Mouse (Mus musculus): ENCODE data around the gene Zfp839. TPM values are rescaled to one million over a fixed set of nuclear protein-coding genes. Genes with fewer than 3 reads are reported as not detected.

Zfp839 gene
- total and polyA plus RNA-seq, 2 experiments from 2014 or later: 2.8 to 7.0 TPM

GRCm38 (mm10) chr12:110865989-110866388 lies 15.9 kb downstream of the Zfp839 start:
- DNase-seq (ENCODE audit: low spot score) (no peak), ATAC-seq (no peak)
- H3K4me2 ChIP-seq (ENCODE audit: low read depth, low read length): no peak overlapping the region
- no peak overlapping the region for H3K4me3 ChIP-seq (ENCODE audit: low read length)
- no peak overlapping the region for H3K9ac ChIP-seq (replicated peaks; ENCODE audit: low read length)
- no peak overlapping the region for H3K27ac ChIP-seq
- 76% methylated on average over 10 of the region's 10 CpGs for WGBS
- H3K9me3 ChIP-seq (ENCODE audit: low read length): no peaks in the 10 kb centered on the region
- no peaks in the 10 kb centered on the region for H3K4me1 ChIP-seq (ENCODE audit: insufficient read depth, low read length)
- H3K36me3 ChIP-seq (ENCODE audit: insufficient read depth, low read length): peaks cover 29% of the 10 kb centered on the region
- no peak for TF ChIP-seq CTCF (IDR thresholded peaks at IDR 0.05; ENCODE audit: low read depth)
- H3K27me3 ChIP-seq (ENCODE audit: insufficient read depth, low read length): no peaks in the 10 kb centered on the region

- no peak for ATAC-seq
- no peaks in the 10 kb centered on the region for H3K27me3 ChIP-seq (ENCODE audit: insufficient read depth, low read length)
- no peak for DNase-seq (ENCODE audit: low spot score)
- no peak overlapping the region for H3K27ac ChIP-seq
- no peaks in the 10 kb centered on the region for H3K9me3 ChIP-seq (ENCODE audit: low read length)
- H3K9ac ChIP-seq (replicated peaks; ENCODE audit: low read length): no peak overlapping the region
- no peak overlapping the region for H3K4me2 ChIP-seq (ENCODE audit: low read depth, low read length)
- H3K4me3 ChIP-seq (ENCODE audit: low read length): no peak overlapping the region
- 91% methylated on average over 4 of the region's 4 CpGs for WGBS
- no peaks in the 10 kb centered on the region for H3K4me1 ChIP-seq (ENCODE audit: insufficient read depth, low read length)
- TF ChIP-seq CTCF (IDR thresholded peaks at IDR 0.05; ENCODE audit: low read depth): no peak
- H3K36me3 ChIP-seq (ENCODE audit: insufficient read depth, low read length): peaks cover 37% of the 10 kb centered on the region
Observed at GRCm38 (mm10) chr12:110870107-110870506, 20.1 kb downstream of the Zfp839 start.

GRCm38 (mm10) chr12:110871247-110871646 lies 21.2 kb downstream of the Zfp839 start:
- WGBS: 96% methylated on average over 5 of the region's 5 CpGs
- Histone ChIP-seq H3K9ac (replicated peaks; ENCODE audit: low read length) (no peak overlapping the region), H3K27me3 (ENCODE audit: insufficient read depth, low read length) (no peaks in the 10 kb centered on the region), H3K9me3 (ENCODE audit: low read length) (no peaks in the 10 kb centered on the region), H3K27ac (no peak overlapping the region), H3K4me1 (ENCODE audit: insufficient read depth, low read length) (no peaks in the 10 kb centered on the region), H3K36me3 (ENCODE audit: insufficient read depth, low read length) (peaks cover 37% of the 10 kb centered on the region), H3K4me2 (ENCODE audit: low read depth, low read length) (no peak overlapping the region), H3K4me3 (ENCODE audit: low read length) (no peak overlapping the region)
- ATAC-seq (no peak), DNase-seq (ENCODE audit: low spot score) (no peak)
- TF ChIP-seq CTCF (IDR thresholded peaks at IDR 0.05; ENCODE audit: low read depth): no peak

DNA sequence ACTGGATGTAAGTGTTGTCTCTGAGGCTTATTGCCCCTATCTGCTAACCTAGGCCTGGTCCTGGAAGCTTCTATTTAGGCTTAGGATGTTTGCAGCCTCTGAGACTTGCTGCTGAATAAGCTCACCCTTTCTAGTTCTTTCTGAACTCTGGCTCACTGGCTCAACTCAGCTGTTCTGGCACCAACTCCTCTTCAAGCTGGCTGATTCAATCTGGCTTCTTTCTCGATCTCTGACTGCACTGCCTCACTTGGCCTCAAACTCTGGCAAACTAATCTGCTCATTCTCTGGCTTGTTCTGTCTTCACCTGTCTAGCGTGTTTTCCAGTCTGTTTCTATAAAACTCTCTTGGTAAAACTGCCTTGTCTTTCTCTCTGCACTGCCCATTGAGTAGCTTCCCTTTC lies 25.3 kb downstream of the Zfp839 start:
- H3K27ac ChIP-seq: no peak overlapping the region
- H3K9ac ChIP-seq (replicated peaks; ENCODE audit: low read length): no peak overlapping the region
- no peaks in the 10 kb centered on the region for H3K4me1 ChIP-seq (ENCODE audit: insufficient read depth, low read length)
- no peak for DNase-seq (ENCODE audit: low spot score)
- H3K9me3 ChIP-seq (ENCODE audit: low read length): no peaks in the 10 kb centered on the region
- ATAC-seq: no peak
- no peak for TF ChIP-seq CTCF (IDR thresholded peaks at IDR 0.05; ENCODE audit: low read depth)
- 73% methylated on average over 2 of the region's 2 CpGs for WGBS
- no peak overlapping the region for H3K4me3 ChIP-seq (ENCODE audit: low read length)
- no peaks in the 10 kb centered on the region for H3K27me3 ChIP-seq (ENCODE audit: insufficient read depth, low read length)
- H3K36me3 ChIP-seq (ENCODE audit: insufficient read depth, low read length): peaks cover 32% of the 10 kb centered on the region
- H3K4me2 ChIP-seq (ENCODE audit: low read depth, low read length): no peak overlapping the region

DNA sequence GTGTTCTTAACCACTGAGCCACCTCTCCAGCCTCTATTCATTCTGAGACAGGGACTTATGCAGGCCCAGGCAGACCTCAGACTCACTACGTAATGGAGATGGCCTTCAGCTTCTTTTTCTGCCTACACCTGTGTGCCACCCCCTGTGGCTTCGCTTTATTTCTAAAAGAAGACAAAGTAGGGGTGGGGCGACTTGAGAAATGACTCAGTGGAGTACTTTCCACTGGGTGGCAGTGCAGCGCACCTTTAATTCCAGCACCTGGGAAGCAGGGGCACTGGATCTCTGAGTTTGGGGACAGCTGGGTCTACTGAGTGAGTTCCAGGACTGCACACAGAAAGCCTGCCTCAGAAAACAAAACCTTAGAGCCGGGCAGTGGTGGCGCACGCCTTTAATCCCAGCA lies 32.2 kb downstream of the Zfp839 start:
- no peaks in the 10 kb centered on the region for H3K9me3 ChIP-seq (ENCODE audit: low read length)
- WGBS: 90% methylated on average over 7 of the region's 7 CpGs
- DNase-seq (ENCODE audit: low spot score) (no peak), ATAC-seq (no peak)
- H3K27me3 ChIP-seq (ENCODE audit: insufficient read depth, low read length): no peaks in the 10 kb centered on the region
- H3K36me3 ChIP-seq (ENCODE audit: insufficient read depth, low read length): peaks cover 17% of the 10 kb centered on the region
- H3K27ac ChIP-seq: no peak overlapping the region
- H3K9ac ChIP-seq (replicated peaks; ENCODE audit: low read length): no peak overlapping the region
- no peak overlapping the region for H3K4me3 ChIP-seq (ENCODE audit: low read length)
- no peak overlapping the region for H3K4me2 ChIP-seq (ENCODE audit: low read depth, low read length)
- no peaks in the 10 kb centered on the region for H3K4me1 ChIP-seq (ENCODE audit: insufficient read depth, low read length)
- TF ChIP-seq CTCF (IDR thresholded peaks at IDR 0.05; ENCODE audit: low read depth): 0 out of 2 replicates have a peak, but pooled peaks have one; percentile 10

GRCm38 (mm10) chr12:110885251-110885650 lies 35.2 kb downstream of the Zfp839 start:
- no peak for ATAC-seq
- Histone ChIP-seq H3K4me2 (ENCODE audit: low read depth, low read length) (no peak overlapping the region), H3K36me3 (ENCODE audit: insufficient read depth, low read length) (peaks cover 4% of the 10 kb centered on the region), H3K4me1 (ENCODE audit: insufficient read depth, low read length) (peaks cover 6% of the 10 kb centered on the region), H3K9me3 (ENCODE audit: low read length) (no peaks in the 10 kb centered on the region), H3K27me3 (ENCODE audit: insufficient read depth, low read length) (no peaks in the 10 kb centered on the region), H3K9ac (replicated peaks; ENCODE audit: low read length) (no peak overlapping the region), H3K27ac (no peak overlapping the region), H3K4me3 (ENCODE audit: low read length) (no peak overlapping the region)
- no peak for DNase-seq (ENCODE audit: low spot score)
- TF ChIP-seq CTCF (IDR thresholded peaks at IDR 0.05; ENCODE audit: low read depth): no peak
- whole genome bisulfite sequencing: 92% methylated on average over 2 of the region's 2 CpGs

- Histone ChIP-seq H3K4me2 (ENCODE audit: low read depth, low read length) (peak overlapping the region; percentile 93), H3K9me3 (ENCODE audit: low read length) (no peaks in the 10 kb centered on the region), H3K4me3 (ENCODE audit: low read length) (peak overlapping the region; percentile 89), H3K27ac (peak overlapping the region; percentile 56; the same call in 1 of the 2 replicates), H3K36me3 (ENCODE audit: insufficient read depth, low read length) (peaks cover 4% of the 10 kb centered on the region), H3K4me1 (ENCODE audit: insufficient read depth, low read length) (peaks cover 6% of the 10 kb centered on the region), H3K27me3 (ENCODE audit: insufficient read depth, low read length) (no peaks in the 10 kb centered on the region), H3K9ac (replicated peaks; ENCODE audit: low read length) (peak overlapping the region; percentile 89)
- no peak for TF ChIP-seq CTCF (IDR thresholded peaks at IDR 0.05; ENCODE audit: low read depth)
- ATAC-seq (no peak), DNase-seq (ENCODE audit: low spot score) (no peak)
- WGBS: 41% methylated on average over 12 of the region's 12 CpGs
Observed at GRCm38 (mm10) chr12:110888106-110888505, 38.1 kb downstream of the Zfp839 start.

All from hindbrain, postnatal 0 days (tissue).